Mouse (Mus musculus): ENCODE measurements at regions not wholly inside any gene's neighbourhood (a gene's known extent, or its start where the extent isn't known, plus 50 kb on each side); places are given as distances from the start of the nearest gene placed in this dataset.

GRCm38 (mm10) chr4:58660511-58660910, 106.8 kb upstream of the Lpar1 start:
- peak; percentile 19 for DNase-seq (ENCODE audit: low spot score)

DNA sequence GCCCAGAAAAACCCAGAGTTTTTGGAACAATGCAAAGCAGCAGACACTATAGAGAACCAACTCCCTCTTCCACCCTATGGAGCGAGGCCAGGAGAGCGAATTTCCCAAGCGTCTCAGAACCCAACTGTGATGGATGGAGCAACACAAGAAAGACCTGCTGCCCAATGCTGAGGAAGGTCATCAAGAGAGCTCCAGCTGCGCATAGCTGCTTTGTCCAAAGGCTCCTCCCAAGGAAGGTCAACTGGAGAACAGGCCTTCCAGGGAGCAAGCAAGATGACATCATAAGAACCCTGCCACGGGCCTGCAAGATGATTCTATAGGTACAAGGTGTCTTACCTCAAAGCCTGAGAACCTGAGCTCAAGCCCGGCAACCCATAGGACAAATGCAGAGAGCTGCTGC, 104.5 kb upstream of the Lpar1 start:
- DNase-seq (ENCODE audit: low spot score): no peak

DNA sequence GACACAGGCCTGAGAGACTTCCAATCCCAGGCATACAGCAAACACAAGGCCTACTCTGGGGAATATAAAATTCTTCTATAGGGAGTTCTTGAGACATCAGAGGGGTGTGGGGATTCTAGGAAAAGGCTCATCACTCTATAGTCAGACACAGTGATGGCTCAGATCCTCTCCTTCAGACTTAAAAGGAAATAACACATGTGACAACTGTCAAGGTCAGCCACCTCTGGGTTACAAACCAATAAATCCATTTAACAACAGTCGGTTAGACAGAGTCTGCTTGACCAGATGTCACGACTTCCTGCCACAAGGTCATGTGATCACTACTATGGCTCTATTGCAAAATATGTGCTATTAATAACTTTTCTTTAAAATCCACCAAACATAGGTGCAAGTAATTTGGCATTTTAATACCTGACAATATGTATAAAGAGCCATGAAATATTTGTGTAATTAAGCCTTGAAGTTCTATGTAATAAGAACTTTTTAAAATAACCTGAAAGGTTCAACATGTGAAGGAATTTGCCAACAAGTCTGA, 94.1 kb upstream of the Lpar1 start:
- DNase-seq (ENCODE audit: low spot score): no peak

DNA sequence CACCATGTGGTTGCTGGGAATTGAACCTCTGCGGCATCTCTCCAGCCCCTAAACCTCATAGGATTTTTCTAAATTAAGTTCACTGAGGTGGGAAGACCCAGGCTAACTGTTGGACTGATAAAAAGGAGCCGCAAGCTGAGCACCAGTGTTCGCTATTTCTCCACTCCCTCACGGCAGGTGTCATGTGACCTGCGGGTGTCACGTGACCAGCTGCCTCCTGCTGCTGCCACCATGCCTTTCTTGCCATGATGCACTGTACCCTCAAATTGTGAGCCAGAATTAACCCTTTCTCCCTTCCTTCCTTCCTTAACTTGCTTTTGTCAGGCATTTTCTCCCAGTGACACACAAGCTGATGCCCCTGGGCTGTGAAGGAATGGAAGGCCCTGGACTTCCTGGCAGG, 93.1 kb upstream of the Lpar1 start:
- no peak for DNase-seq (ENCODE audit: low spot score)

- no peak for DNase-seq (ENCODE audit: low spot score)
These were observed 89.7 kb upstream of the Lpar1 start for GRCm38 (mm10) chr4:58643371-58643770.

DNA sequence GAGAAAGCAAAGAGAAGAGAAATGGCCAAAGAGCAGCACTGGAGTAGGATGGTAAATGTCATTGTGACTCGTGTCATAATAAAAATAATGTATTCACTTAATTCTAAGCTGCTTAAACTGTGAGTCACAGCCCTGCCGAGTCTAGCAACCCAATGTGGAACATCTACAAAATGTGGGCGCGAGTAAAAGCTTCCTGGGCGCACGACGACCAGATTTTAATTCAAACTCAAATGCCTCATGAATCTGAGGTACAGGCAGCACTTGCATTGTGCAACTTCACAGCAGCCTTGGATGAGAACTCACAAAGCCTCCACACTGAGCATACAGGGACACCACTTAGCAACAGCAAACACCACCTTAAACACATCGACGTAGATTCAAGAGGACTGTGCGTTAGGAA, 88.5 kb upstream of the Lpar1 start:
- no peak for DNase-seq (ENCODE audit: low spot score)

DNA sequence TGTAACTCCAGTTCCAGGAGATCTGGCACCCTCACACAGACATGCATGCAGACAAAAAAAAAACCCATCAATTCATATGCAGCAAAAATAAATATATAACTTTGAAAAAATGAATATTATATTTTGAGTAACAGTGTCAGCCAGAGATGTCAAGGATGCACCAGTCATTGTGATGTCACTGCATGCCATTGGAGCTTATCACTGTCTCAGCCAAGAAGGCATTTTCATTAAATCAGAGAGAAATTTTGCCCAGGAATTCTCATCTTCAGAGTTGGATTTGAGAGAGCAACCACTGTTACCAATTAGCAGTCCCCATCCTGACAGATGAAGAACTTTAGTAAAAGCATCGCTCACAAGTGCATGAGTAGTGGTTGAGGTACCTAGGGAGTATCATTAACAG, 79.0 kb upstream of the Lpar1 start:
- no peak for DNase-seq (ENCODE audit: low spot score)

DNA sequence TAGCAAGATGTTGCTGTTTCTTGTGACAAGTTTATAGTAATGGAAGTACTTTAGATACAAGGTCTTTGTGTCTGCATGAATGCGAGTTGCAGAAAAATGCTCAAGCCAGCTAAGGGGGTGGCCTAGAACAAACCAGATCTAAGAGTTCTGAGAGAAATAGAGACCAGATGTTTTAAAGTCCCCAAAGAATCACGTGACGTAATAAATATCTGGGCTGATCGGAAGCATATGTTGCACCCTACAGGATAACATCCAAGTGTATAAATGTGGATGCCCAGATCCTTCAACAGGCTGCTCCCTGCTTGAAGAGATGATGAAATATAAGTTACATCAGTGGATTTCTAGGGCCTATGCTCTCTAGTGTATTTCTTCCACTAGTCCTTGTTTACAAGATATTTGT, 77.7 kb upstream of the Lpar1 start:
- no peak for DNase-seq (ENCODE audit: low spot score)

DNA sequence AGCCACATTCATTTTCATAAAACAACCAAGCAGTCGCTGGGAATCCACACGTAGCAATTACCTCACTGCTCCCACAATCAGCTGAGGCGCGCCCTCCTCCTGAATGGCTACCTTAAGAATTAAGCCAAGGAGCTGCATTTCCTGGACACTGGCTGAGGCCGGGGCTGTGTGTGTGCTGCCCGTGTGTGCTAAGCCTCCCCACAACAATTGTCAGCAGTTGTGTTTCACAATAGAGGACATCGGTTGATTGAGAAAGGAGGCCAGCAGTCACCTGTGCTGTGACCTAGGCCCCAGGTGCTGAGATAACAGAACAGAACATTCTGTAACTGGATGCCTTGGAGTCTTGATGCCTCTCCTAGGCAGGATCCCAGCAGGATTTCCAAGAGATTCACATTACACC, 73.3 kb upstream of the Lpar1 start:
- no peak for DNase-seq (ENCODE audit: low spot score)

GRCm38 (mm10) chr4:58624059-58624458, 70.4 kb upstream of the Lpar1 start:
- no peak for DNase-seq (ENCODE audit: low spot score)

- no peak for DNase-seq (ENCODE audit: low spot score)
These were observed 66.9 kb upstream of the Lpar1 start for GRCm38 (mm10) chr4:58620641-58621040.

GRCm38 (mm10) chr4:58617261-58617660, 63.6 kb upstream of the Lpar1 start:
- DNase-seq (ENCODE audit: low spot score): peak; percentile 11

DNA sequence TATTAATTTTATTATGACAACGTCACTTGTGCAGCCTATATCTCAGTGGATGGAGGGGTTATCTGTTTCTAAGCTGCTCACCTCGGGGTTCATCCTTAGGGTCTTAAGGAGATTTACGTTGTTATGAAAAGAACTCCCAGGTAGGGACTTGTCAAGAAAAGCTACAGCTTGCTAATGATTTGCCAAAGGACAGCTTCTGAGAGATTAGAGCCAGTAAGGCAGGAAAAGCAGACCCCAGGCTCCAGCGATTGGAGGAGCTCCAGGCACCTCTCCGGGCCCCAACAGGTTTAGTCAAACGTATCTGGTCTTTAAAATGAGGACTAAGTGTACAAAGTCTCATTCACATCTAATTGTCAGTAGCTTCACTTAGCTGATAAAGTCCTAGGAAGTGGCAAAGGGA, 59.8 kb upstream of the Lpar1 start:
- DNase-seq (ENCODE audit: low spot score): no peak

DNA sequence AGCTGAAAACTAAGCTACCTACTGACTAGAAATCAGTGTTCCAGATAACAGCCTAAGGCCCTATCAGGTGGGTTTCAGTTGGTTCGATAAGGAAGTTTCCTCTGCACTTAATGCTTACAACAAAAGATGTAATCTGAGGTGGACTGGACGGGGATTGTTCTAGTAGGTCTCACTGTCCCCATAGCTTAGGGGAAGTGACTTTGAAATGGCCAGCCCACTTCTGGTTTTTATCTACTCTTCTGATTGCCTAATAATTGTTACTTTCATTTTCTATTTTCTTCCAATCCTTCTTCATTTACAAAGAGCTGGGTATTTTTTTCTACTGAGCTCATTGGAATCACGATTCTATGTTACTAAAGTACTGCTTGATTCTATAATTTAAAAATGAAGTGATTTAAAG, 59.3 kb upstream of the Lpar1 start:
- no peak for DNase-seq (ENCODE audit: low spot score)

- no peak for DNase-seq (ENCODE audit: low spot score)
These were observed 53.8 kb upstream of the Lpar1 start for GRCm38 (mm10) chr4:58607491-58607890.

DNA sequence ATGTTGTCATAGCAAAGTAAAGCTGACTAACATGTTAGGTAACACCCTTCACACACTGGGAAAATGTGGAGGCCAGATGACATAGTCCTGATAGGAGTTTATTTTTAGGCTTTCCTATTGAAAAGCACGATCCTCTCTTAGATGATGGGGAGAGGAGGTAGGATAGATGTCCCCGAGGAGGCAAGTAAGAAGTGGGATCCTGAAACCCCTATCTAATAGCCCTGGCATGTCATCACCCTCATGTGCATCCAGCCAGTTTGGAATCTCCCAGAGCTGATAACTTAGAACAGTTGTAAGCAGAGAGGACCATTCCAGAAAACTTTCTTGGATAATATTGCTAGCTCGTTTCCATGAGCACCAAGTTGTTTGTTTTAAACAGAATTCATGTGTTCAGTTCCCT, 52.2 kb upstream of the Lpar1 start:
- peak; percentile 29 for DNase-seq (ENCODE audit: low spot score)
